Mouse (Mus musculus) heart, postnatal 0 days (tissue): ENCODE measurements around the gene Tapbp.

Source experiments
- CTCF ChIP-seq: IDR thresholded peaks from 2 replicates; pipeline ENCODE4 v1.5.1; 2016; ENCODE audit warnings: antibody characterized with exemption, control low read depth, low read depth
- EP300 ChIP-seq: IDR thresholded peaks from 2 replicates; pipeline ENCODE4 v1.6.1; 2016; ENCODE audit warnings: antibody characterized with exemption, low read depth

GRCm38 (mm10) chr17:33936993-33937392, 21.3 kb downstream of the Tapbp start:
- TF ChIP-seq CTCF: no peak
- TF ChIP-seq EP300: no peak
